Mouse (Mus musculus) midbrain, embryonic 11.5 days (tissue): Measurements from ENCODE around the gene Fam107b. TPM values are rescaled to one million over a fixed set of nuclear protein-coding genes. Genes with fewer than 3 reads are reported as not detected.
"Not testable (repeated sequence)": the region's sequence is repeated elsewhere in the genome, so short reads cannot be mapped to it uniquely, and the experiment has no call there.

Experiments used
- ATAC-seq: fragments of 200-750 bp; cut with Nextera tagmentation; 2 replicates; pipeline ENCODE4 v1.8.0; 2017; ENCODE audit warnings: moderate TSS enrichment, moderate library complexity; ENCODE audit not compliant: low FRiP score
- DNase-seq: peaks from one replicate; pipeline ENCODE4 v3.0.0; 2015; ENCODE audit warnings: low spot score; ENCODE audit errors: missing footprints
- H3K27ac ChIP-seq: fragments of 300-500 bp; sonication (generic); 2 replicates; pipeline ENCODE4 v1.5.1; 2014; ENCODE audit warnings: low read depth, low read length
- H3K27me3 ChIP-seq: fragments of 300-500 bp; sonication (generic); 2 replicates; pipeline ENCODE4 v1.6.1; 2014; ENCODE audit warnings: mild to moderate bottlenecking, low read length, moderate library complexity, mixed read lengths; ENCODE audit not compliant: control insufficient read depth, insufficient read depth
- H3K36me3 ChIP-seq: fragments of 300-500 bp; sonication (generic); 2 replicates; pipeline ENCODE4 v1.6.1; 2014; ENCODE audit warnings: mild to moderate bottlenecking, low read length, moderate library complexity, mixed read lengths; ENCODE audit not compliant: control insufficient read depth, insufficient read depth
- H3K4me1 ChIP-seq: fragments of 300-500 bp; sonication (generic); 2 replicates; pipeline ENCODE4 v1.6.1; 2014; ENCODE audit warnings: low read length; ENCODE audit not compliant: control insufficient read depth, insufficient read depth
- H3K4me2 ChIP-seq: fragments of 300-500 bp; sonication (generic); 2 replicates; pipeline ENCODE4 v1.6.1; 2014; ENCODE audit warnings: mild to moderate bottlenecking, moderate library complexity
- H3K4me3 ChIP-seq: fragments of 300-500 bp; sonication (generic); 2 replicates; pipeline ENCODE4 v1.5.1; 2014; ENCODE audit warnings: low read depth, low read length
- H3K9ac ChIP-seq: fragments of 300-500 bp; sonication (generic); 2 replicates; pipeline ENCODE4 v1.6.1; 2014; ENCODE audit warnings: low read length
- H3K9me3 ChIP-seq: fragments of 300-500 bp; sonication (generic); 2 replicates; pipeline ENCODE4 v1.6.1; 2016; ENCODE audit warnings: low read length; ENCODE audit not compliant: control insufficient read depth
- WGBS: fragments of 180-500 bp; shearing (Covaris S2); extraction: QIAGEN DNeasy Blood & Tissue Kit; methylation state at CpG from one replicate; pipeline ENCODE4 v1.1.7; 2014; 5-methylcytosine and 5-hydroxymethylcytosine counted together
- polyA plus RNA-seq: library from polyadenylated mRNA; unstranded; fragments of >200 nt; fragmentation: Nextera tagmentation; extraction: Ambion mirVana; gene quantifications from 2 replicates; pipeline ENCODE4 v1.2.1, GENCODE M21; 2014

Fam107b gene
- polyA plus RNA-seq, 1 experiment from 2014 or later = 60.4 TPM

- 88% methylated on average over 5 of the region's 5 CpGs for WGBS
- not testable (repeated sequence) for H3K27ac ChIP-seq, DNase-seq, H3K36me3 ChIP-seq, H3K9ac ChIP-seq, H3K4me2 ChIP-seq, H3K4me3 ChIP-seq, H3K27me3 ChIP-seq, H3K9me3 ChIP-seq, ATAC-seq
- H3K4me1 ChIP-seq = peaks cover 20% of the 10 kb centered on the region
Measured at GRCm38 (mm10) chr2:3719436-3720121, 149.3 kb downstream of the Fam107b start.

DNA sequence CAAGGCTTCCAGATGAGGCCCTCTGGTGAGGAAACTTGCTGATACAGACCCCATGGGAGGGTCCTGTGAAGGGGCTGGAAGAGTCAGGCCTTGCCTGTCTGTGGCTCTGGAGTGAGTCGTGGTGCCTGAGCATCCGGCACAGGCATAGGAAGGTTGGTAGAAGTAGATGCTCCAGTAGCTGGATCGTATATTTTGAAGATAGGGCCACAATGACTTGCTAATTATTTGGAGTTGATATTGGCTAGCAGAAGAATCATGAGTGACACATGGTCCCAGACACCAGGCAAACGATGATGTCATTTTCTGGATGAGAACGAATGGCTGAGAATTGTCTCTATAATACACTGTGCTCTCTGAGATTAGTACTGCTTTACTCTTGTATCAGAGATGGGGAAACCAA lies 150.8 kb downstream of the Fam107b start:
- 94% methylated on average over 5 of the region's 5 CpGs for WGBS
- ATAC-seq (no peak), DNase-seq (no peak)
- no peaks in the 10 kb centered on the region for H3K9me3 ChIP-seq
- no peak overlapping the region for H3K9ac ChIP-seq
- no peak overlapping the region for H3K4me2 ChIP-seq
- H3K36me3 ChIP-seq = no peaks in the 10 kb centered on the region
- peaks cover 12% of the 10 kb centered on the region for H3K4me1 ChIP-seq
- no peak overlapping the region for H3K4me3 ChIP-seq
- no peak overlapping the region for H3K27ac ChIP-seq
- H3K27me3 ChIP-seq = no peaks in the 10 kb centered on the region

- WGBS = 90% methylated on average over 6 of the region's 6 CpGs
Measured at GRCm38 (mm10) chr2:3721974-3722373, 151.7 kb downstream of the Fam107b start.

DNA sequence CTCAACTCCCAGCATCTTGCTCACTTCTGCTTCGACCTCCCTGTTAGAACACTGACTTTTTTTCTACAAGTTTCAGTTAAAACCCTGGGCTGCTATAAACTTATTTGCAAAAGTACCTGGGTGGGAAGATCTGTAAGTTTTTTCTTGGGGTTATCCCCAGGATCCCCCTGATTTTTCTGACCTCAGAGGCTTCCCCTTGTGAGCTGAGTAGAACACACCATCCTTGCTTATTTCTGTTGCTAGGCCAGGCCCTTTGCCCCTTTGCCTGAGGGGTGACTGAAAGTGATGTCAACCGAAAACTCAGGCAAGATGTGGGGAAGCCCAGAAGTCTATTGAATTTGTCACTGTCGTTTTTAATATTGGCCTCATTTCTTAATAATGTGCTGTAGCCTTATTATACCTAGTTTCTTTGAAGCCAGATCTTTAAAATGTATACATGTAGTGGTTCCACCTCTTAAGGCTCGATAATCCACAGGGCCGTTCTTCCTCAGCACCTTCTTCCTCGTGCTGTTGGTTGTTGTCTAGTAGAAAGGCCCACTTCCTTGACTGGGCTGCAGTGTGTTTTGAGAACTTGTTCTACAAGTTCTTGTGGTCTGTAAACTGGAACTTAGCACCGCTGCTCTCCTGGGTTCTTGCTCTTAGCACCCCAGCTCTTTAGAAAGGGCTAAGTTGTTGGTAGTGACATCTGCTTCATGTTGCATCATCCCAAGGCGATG lies 153.3 kb downstream of the Fam107b start:
- no peak for ATAC-seq
- WGBS = 87% methylated on average over 8 of the region's 8 CpGs
- no peak overlapping the region for H3K4me3 ChIP-seq
- no peaks in the 10 kb centered on the region for H3K27me3 ChIP-seq
- no peak for DNase-seq
- no peak overlapping the region for H3K9ac ChIP-seq
- H3K4me1 ChIP-seq = no peaks in the 10 kb centered on the region
- no peaks in the 10 kb centered on the region for H3K9me3 ChIP-seq
- H3K4me2 ChIP-seq = no peak overlapping the region
- H3K36me3 ChIP-seq = no peaks in the 10 kb centered on the region
- no peak overlapping the region for H3K27ac ChIP-seq

More at GRCm38 (mm10) chr2:3721974-3722373, 151.7 kb downstream of the Fam107b start:
- H3K9ac ChIP-seq = no peak overlapping the region
- no peaks in the 10 kb centered on the region for H3K9me3 ChIP-seq
- no peak for DNase-seq
- no peaks in the 10 kb centered on the region for H3K36me3 ChIP-seq
- peaks cover 3% of the 10 kb centered on the region for H3K4me1 ChIP-seq
- no peak overlapping the region for H3K4me2 ChIP-seq
- no peak overlapping the region for H3K27ac ChIP-seq
- no peak overlapping the region for H3K4me3 ChIP-seq
- ATAC-seq = no peak
- H3K27me3 ChIP-seq = no peaks in the 10 kb centered on the region

- Histone ChIP-seq H3K27ac (no peak overlapping the region), H3K4me2 (no peak overlapping the region), H3K36me3 (no peaks in the 10 kb centered on the region), H3K27me3 (no peaks in the 10 kb centered on the region), H3K4me1 (0 out of 2 replicates have a peak, but pooled peaks cover 2% of the 10 kb centered on the region), H3K9ac (no peak overlapping the region), H3K9me3 (no peaks in the 10 kb centered on the region), H3K4me3 (no peak overlapping the region)
- 88% methylated on average over 13 of the region's 13 CpGs for WGBS
- DNase-seq = no peak
- ATAC-seq = no peak
Measured at GRCm38 (mm10) chr2:3726501-3727078, 156.3 kb downstream of the Fam107b start.

- H3K36me3 ChIP-seq = no peaks in the 10 kb centered on the region
- no peaks in the 10 kb centered on the region for H3K9me3 ChIP-seq
- DNase-seq (no peak), ATAC-seq (no peak)
- H3K4me3 ChIP-seq = no peak overlapping the region
- H3K4me2 ChIP-seq = no peak overlapping the region
- no peaks in the 10 kb centered on the region for H3K27me3 ChIP-seq
- H3K4me1 ChIP-seq = 0 out of 2 replicates have a peak, but pooled peaks cover 2% of the 10 kb centered on the region
- no peak overlapping the region for H3K27ac ChIP-seq
- 88% methylated on average over 5 of the region's 5 CpGs for WGBS
- no peak overlapping the region for H3K9ac ChIP-seq
Measured at GRCm38 (mm10) chr2:3727225-3727930, 157.1 kb downstream of the Fam107b start.

- H3K27ac ChIP-seq = no peak overlapping the region
- 95% methylated on average over 4 of the region's 4 CpGs for WGBS
- no peak overlapping the region for H3K4me2 ChIP-seq
- H3K9me3 ChIP-seq = no peaks in the 10 kb centered on the region
- no peak overlapping the region for H3K9ac ChIP-seq
- no peaks in the 10 kb centered on the region for H3K36me3 ChIP-seq
- DNase-seq = no peak
- H3K4me3 ChIP-seq = no peak overlapping the region
- ATAC-seq = no peak
- 0 out of 2 replicates have a peak, but pooled peaks cover 2% of the 10 kb centered on the region for H3K4me1 ChIP-seq
- H3K27me3 ChIP-seq = no peaks in the 10 kb centered on the region
Measured at GRCm38 (mm10) chr2:3728090-3728489, 157.8 kb downstream of the Fam107b start.

- no peak overlapping the region for H3K9ac ChIP-seq
- H3K4me2 ChIP-seq = no peak overlapping the region
- no peaks in the 10 kb centered on the region for H3K9me3 ChIP-seq
- no peak overlapping the region for H3K4me3 ChIP-seq
- no peaks in the 10 kb centered on the region for H3K27me3 ChIP-seq
- 0 out of 2 replicates have a peak, but pooled peaks cover 2% of the 10 kb centered on the region for H3K4me1 ChIP-seq
- WGBS = 90% methylated on average over 3 of the region's 3 CpGs
- H3K27ac ChIP-seq = no peak overlapping the region
- DNase-seq = no peak
- no peak for ATAC-seq
- no peaks in the 10 kb centered on the region for H3K36me3 ChIP-seq
Measured at GRCm38 (mm10) chr2:3729586-3729985, 159.3 kb downstream of the Fam107b start.
